Mouse (Mus musculus) gastrocnemius, adult 2 months (tissue): ENCODE measurements around the gene Hydin. TPM values are rescaled to one million over a fixed set of nuclear protein-coding genes. Genes with fewer than 3 reads are reported as not detected.
A peak's percentile ranks its signal among the peaks of the same experiment; 100 is the strongest.

ENCODE experiments used
- DNase-seq: peaks from one replicate; pipeline ENCODE4 v3.0.0; 2022
- H3K27ac ChIP-seq: fragments of 200-600 bp; 2 replicates; pipeline ENCODE4 v1.8.1; 2022; ENCODE audit warnings: mild to moderate bottlenecking
- H3K4me3 ChIP-seq: fragments of 200-600 bp; 2 replicates; pipeline ENCODE4 v1.8.1; 2022; ENCODE audit warnings: mild to moderate bottlenecking, moderate library complexity
- CTCF ChIP-seq: fragments of 200-600 bp; IDR thresholded peaks from 2 replicates; pipeline ENCODE4 v1.8.1; 2022; ENCODE audit warnings: antibody characterized with exemption, mild to moderate bottlenecking, moderate library complexity
- intact Hi-C: fragments of 180-260 bp; cut with DNase I; formaldehyde crosslinking; loops from one replicate; pipeline ENCODE4 v1.15.1; 2025
- microRNA-seq: library from miRNA; unstranded; fragments of <30 nt; microRNA quantifications from one replicate; pipeline ENCODE4 v1.2.0, GENCODE M21; 2021
- total RNA-seq, 2 experiments: library from RNA; stranded (reverse); gene quantifications; 2 replicates each; pipeline ENCODE4 v1.2.3; 2021

Gene Hydin
- total RNA-seq, 2 experiments from 2014 or later, result 0.03 to 0.06 TPM

- TF ChIP-seq CTCF, result no peak
- Histone ChIP-seq H3K27ac (no peak overlapping the region), H3K4me3 (no peak overlapping the region)
- no peak for DNase-seq
- intact Hi-C loops, result loop anchor here (5.0 kb wide), 1 partner anchor 202 kb away; the partner anchor contains the start of genes Cog4 and Sf3b3
Measured at GRCm38 (mm10) chr8:110644901-110645300, 378.1 kb downstream of the Hydin start.

- no peak for DNase-seq
- intact Hi-C loops, result loop anchor here (5.0 kb wide), 1 partner anchor 202 kb away; the partner anchor contains the start of genes Cog4 and Sf3b3
- Histone ChIP-seq H3K27ac (no peak overlapping the region), H3K4me3 (no peak overlapping the region)
- no peak for TF ChIP-seq CTCF
Measured at GRCm38 (mm10) chr8:110645340-110645739, 378.6 kb downstream of the Hydin start.

- Histone ChIP-seq H3K4me3 (no peak overlapping the region), H3K27ac (peak overlapping the region; percentile 16; the same call in 1 of the 2 replicates)
- intact Hi-C loops, result loop anchor here (1.0 to 5.0 kb wide), 2 partner anchors 81 to 201 kb away; partner anchors contain the start of genes Cog4 and Sf3b3
- peak; percentile 89 for DNase-seq
- peak; percentile 97 for TF ChIP-seq CTCF
Measured at GRCm38 (mm10) chr8:110646064-110646463, 379.3 kb downstream of the Hydin start.

- Histone ChIP-seq H3K27ac (no peak overlapping the region), H3K4me3 (no peak overlapping the region)
- no peak for TF ChIP-seq CTCF
- DNase-seq, result no peak
- intact Hi-C loops, result loop anchor here (5.0 kb wide), 1 partner anchor 199 kb away; the partner anchor contains the start of genes Cog4 and Sf3b3
Measured at GRCm38 (mm10) chr8:110648577-110648976, 381.8 kb downstream of the Hydin start.

GRCm38 (mm10) chr8:110649286-110649685 lies 382.5 kb downstream of the Hydin start:
- DNase-seq, result no peak
- Histone ChIP-seq H3K4me3 (no peak overlapping the region), H3K27ac (no peak overlapping the region)
- intact Hi-C loops, result loop anchor here (5.0 kb wide), 1 partner anchor 198 kb away; the partner anchor contains the start of genes Cog4 and Sf3b3
- no peak for TF ChIP-seq CTCF

GRCm38 (mm10) chr8:110650838-110651237 lies 384.1 kb downstream of the Hydin start:
- intact Hi-C loops, result no loop called here
- peak; percentile 37 for DNase-seq
- TF ChIP-seq CTCF, result no peak
- Histone ChIP-seq H3K27ac (peak overlapping the region; percentile 46; the same call in 1 of the 2 replicates), H3K4me3 (no peak overlapping the region)

GRCm38 (mm10) chr8:110651847-110652246 lies 385.1 kb downstream of the Hydin start:
- peak overlapping the region; percentile 46 for H3K27ac ChIP-seq
- no peak for DNase-seq
- intact Hi-C loops, result no loop called here

GRCm38 (mm10) chr8:110654075-110655060 lies 387.6 kb downstream of the Hydin start:
- no peak for TF ChIP-seq CTCF
- Histone ChIP-seq H3K27ac (peak overlapping the region; percentile 25), H3K4me3 (no peak overlapping the region)
- intact Hi-C loops, result no loop called here
- DNase-seq, result peak; percentile 43

More at GRCm38 (mm10) chr8:110651847-110652246, 385.1 kb downstream of the Hydin start:
- no peak for TF ChIP-seq CTCF
- H3K4me3 ChIP-seq, result no peak overlapping the region

GRCm38 (mm10) chr8:110655827-110656226 lies 389.1 kb downstream of the Hydin start:
- peak overlapping the region; percentile 72; the same call in 1 of the 2 replicates for H3K27ac ChIP-seq
- intact Hi-C loops, result no loop called here
- no peak for TF ChIP-seq CTCF
- no peak overlapping the region for H3K4me3 ChIP-seq
- peak; percentile 9 for DNase-seq

- Histone ChIP-seq H3K4me3 (no peak overlapping the region), H3K27ac (peak overlapping the region; percentile 59)
- no peak for TF ChIP-seq CTCF
- intact Hi-C loops, result no loop called here
- peak; percentile 72 for DNase-seq
Measured at GRCm38 (mm10) chr8:110657661-110658060, 390.9 kb downstream of the Hydin start.

Small RNAs within 50 kb of the gene (microRNA-seq; reads per million reads assigned to microRNA genes)
- gene Gm44489 (not detected), gene Gm47306 (not detected)

Other genes starting within 250 kb of the Hydin start
- not detected for gene Chst4, start 227.2 kb upstream of the Hydin start, total RNA-seq
- 1 to 10 TPM; 4.9 to 6.8 TPM for gene Zfp612, start 187.2 kb upstream of the Hydin start, total RNA-seq
- not detected for gene Gm21964, start 165.8 kb upstream of the Hydin start, total RNA-seq
- not detected for gene Gm17720, start 164.2 kb upstream of the Hydin start, total RNA-seq
- gene Calb2, start 98.8 kb upstream of the Hydin start, total RNA-seq, result not detected
- 1 to 10 TPM; 3.2 to 3.4 TPM for gene Cmtr2, start 51.3 kb upstream of the Hydin start, total RNA-seq